ENCODE assay signal across 23 mouse cellular contexts in the genomic region with DNA sequence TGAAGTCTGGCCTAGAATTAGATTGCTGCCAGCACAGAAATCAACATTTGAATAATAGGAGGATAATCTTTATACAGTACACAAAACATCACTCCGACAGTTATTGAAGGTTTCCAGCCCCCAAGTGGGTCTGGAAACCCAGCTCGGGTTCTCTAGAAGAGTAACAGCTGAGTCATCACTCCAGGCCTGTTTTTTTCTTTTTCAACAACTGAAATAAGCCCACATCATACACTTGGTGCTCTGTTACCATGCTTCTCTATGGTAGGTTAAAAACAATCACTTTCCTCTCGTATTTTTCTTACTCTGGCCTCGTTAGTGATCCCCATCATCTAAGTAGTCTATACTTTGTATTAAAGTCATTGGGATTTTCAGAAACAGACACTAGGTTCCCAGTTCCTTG. TPM values are rescaled to one million over a fixed set of nuclear protein-coding genes. Genes with fewer than 3 reads are reported as not detected.
DNase-seq lines count a peak whose midpoint lies in the region; ATAC-seq and TF ChIP-seq lines count a peak whose summit lies in the region.
"Had no signal": no experiment of that assay in that cellular context is flagged by ENCODE, and none has a peak within 500 bp of the region (broad histone marks: within the 10 kb centered on the region; RNA-seq: fewer than 3 reads in every experiment).

No protein-coding gene starts in this region.

- DNase-seq in limb, embryonic 10.5 days (ENCODE audit: low spot score), result no peak
- no peak for DNase-seq in CH12.LX (ENCODE audit: extremely low read depth)
- no peak for DNase-seq in MEL (ENCODE audit: low read depth, low spot score)
- DNase-seq in cerebellum, adult 11 months, result no peak
- DNase-seq: adrenal gland, adult 8-10 months; B cell, adult 2 months; cerebellum, adult 18-20 months; cerebellum, adult 9-11 months; cerebellum, postnatal 36 days; forebrain, postnatal 0 days; gastrocnemius, postnatal 10 days; heart, adult 18-20 months; heart, postnatal 10 days; heart, postnatal 4 days had no signal

- no peaks in the 10 kb centered on the region for H3K27me3 ChIP-seq in limb, embryonic 13.5 days
- no peaks in the 10 kb centered on the region for H3K27me3 ChIP-seq in limb, embryonic 10.5 days (ENCODE audit: low read depth, poor library complexity, severe bottlenecking)
- H3K27me3 ChIP-seq in CH12.LX (replicated peaks), result no peaks in the 10 kb centered on the region
- H3K27me3 ChIP-seq in MEL (ENCODE audit: control insufficient read depth in 1 of 2, insufficient read depth in 2 of 2, low read length in 2 of 2), result no peaks in the 10 kb centered on the region
- H3K27me3 ChIP-seq in kidney, embryonic 14.5 days (ENCODE audit: control insufficient read depth, insufficient read depth, low read length), result no peaks in the 10 kb centered on the region
- H3K27me3 ChIP-seq: embryonic facial prominence, embryonic 13.5 days; forebrain, embryonic 13.5 days; hindbrain, embryonic 12.5 days had no signal

- TF ChIP-seq POLR2A in CH12.LX (IDR thresholded peaks at IDR 0.05; ENCODE audit: low read depth, low read length) (no peak), MEL (IDR thresholded peaks at IDR 0.05; ENCODE audit: control insufficient read depth in 1 of 2, insufficient read depth in 1 of 2, low read depth in 1 of 2, low read length in 2 of 2, poor library complexity in 1 of 2) (no peak)

- peaks cover 4% of the 10 kb centered on the region for H3K4me1 ChIP-seq in limb, embryonic 13.5 days
- H3K4me1 ChIP-seq in limb, embryonic 10.5 days, result peaks cover 9% of the 10 kb centered on the region; the same call in 1 of the 2 replicates
- H3K4me1 ChIP-seq in CH12.LX (ENCODE audit: control insufficient read depth in 1 of 2, insufficient read depth in 2 of 2) (peaks cover 0 to 27% of the 10 kb centered on the region in 2 experiments; a peak in 2 of 4 replicates), MEL (ENCODE audit: control insufficient read depth in 1 of 2, insufficient read depth in 2 of 2, low read length in 2 of 2) (peaks cover 5 to 13% of the 10 kb centered on the region in 2 experiments)
- H3K4me1 ChIP-seq in kidney, embryonic 14.5 days (ENCODE audit: control insufficient read depth, insufficient read depth, low read length), result peaks cover 8% of the 10 kb centered on the region; the same call in 1 of the 2 replicates

- H3K36me3 ChIP-seq in limb, embryonic 13.5 days, result peaks cover 44% of the 10 kb centered on the region
- H3K36me3 ChIP-seq in limb, embryonic 10.5 days, result peaks cover 54% of the 10 kb centered on the region
- H3K36me3 ChIP-seq in CH12.LX (replicated peaks in 1 of 2; ENCODE audit: control insufficient read depth in 1 of 2, insufficient read depth in 1 of 2, low read length in 1 of 2) (peaks cover 12 to 51% of the 10 kb centered on the region in 2 experiments), MEL (ENCODE audit: control insufficient read depth in 1 of 2, insufficient read depth in 2 of 2, low read length in 2 of 2) (peaks cover 39 to 42% of the 10 kb centered on the region in 2 experiments)
- H3K36me3 ChIP-seq in kidney, embryonic 14.5 days (ENCODE audit: control insufficient read depth, insufficient read depth, low read length), result peaks cover 12% of the 10 kb centered on the region; the same call in 1 of the 2 replicates

- no peak for ATAC-seq in limb, embryonic 13.5 days (ENCODE audit: low FRiP score, low read depth)
- no peak for ATAC-seq in kidney, embryonic 14.5 days (ENCODE audit: low FRiP score, low TSS enrichment)
- ATAC-seq: CD4-positive, CD25-positive, alpha-beta regulatory T cell, adult 4 months; forebrain, embryonic 13.5 days; forebrain, postnatal 0 days; hindbrain, embryonic 16.5 days; inflammation-experienced regulatory T-cells, adult 6 months had no signal

- no peak overlapping the region for H3K9ac ChIP-seq in limb, embryonic 13.5 days
- no peak overlapping the region for H3K9ac ChIP-seq in CH12.LX (ENCODE audit: insufficient read depth, low read depth)
- no peak overlapping the region for H3K9ac ChIP-seq in MEL (ENCODE audit: control insufficient read depth, low read depth, low read length, poor library complexity, severe bottlenecking)
- H3K9ac ChIP-seq in kidney, embryonic 14.5 days (ENCODE audit: low read depth, low read length), result no peak overlapping the region
- H3K9ac ChIP-seq: embryonic facial prominence, embryonic 13.5 days; forebrain, embryonic 13.5 days; forebrain, postnatal 0 days; hindbrain, embryonic 12.5 days had no signal

- 0 out of 2 replicates have a peak overlapping the region, but pooled peaks have one; percentile 10 for H3K27ac ChIP-seq in limb, embryonic 13.5 days
- H3K27ac ChIP-seq in limb, embryonic 10.5 days, result no peak overlapping the region
- H3K27ac ChIP-seq in CH12.LX (ENCODE audit: insufficient read depth, low read depth), result no peak overlapping the region
- no peak overlapping the region for H3K27ac ChIP-seq in MEL (ENCODE audit: control insufficient read depth, low read depth, low read length)
- no peak overlapping the region for H3K27ac ChIP-seq in kidney, embryonic 14.5 days (ENCODE audit: low read depth, low read length)
- H3K27ac ChIP-seq: embryonic facial prominence, embryonic 13.5 days; forebrain, embryonic 13.5 days; heart, embryonic 10.5 days; hindbrain, embryonic 12.5 days had no signal

- WGBS in limb, embryonic 13.5 days, result 78% methylated on average over 4 of the region's 4 CpGs
- WGBS in limb, embryonic 10.5 days, result 90% methylated on average over 4 of the region's 4 CpGs
- WGBS in kidney, embryonic 14.5 days, result 91% methylated on average over 4 of the region's 4 CpGs

- H3K79me2 ChIP-seq in CH12.LX (replicated peaks; ENCODE audit: control insufficient read depth, extremely low read depth, insufficient read depth, poor library complexity, severe bottlenecking) (peaks cover 58% of the 10 kb centered on the region), MEL (ENCODE audit: control insufficient read depth, insufficient read depth, low read length, poor library complexity) (peaks cover 57% of the 10 kb centered on the region)

- TF ChIP-seq CTCF in CH12.LX (conservative IDR thresholded peaks at IDR 0.05 in 1 of 2, IDR thresholded peaks at IDR 0.05 in 1 of 2; ENCODE audit: low read depth in 2 of 2, low read length in 2 of 2) (no peak), MEL (IDR thresholded peaks at IDR 0.05 in 2 of 3, conservative IDR thresholded peaks at IDR 0.05 in 1 of 3; ENCODE audit: control insufficient read depth in 1 of 3, insufficient read depth in 1 of 3, low read depth in 2 of 3, low read length in 3 of 3, poor library complexity in 1 of 3, severe bottlenecking in 1 of 3) (no peak)

- dilution Hi-C loops in CH12.LX (cut with MboI; ENCODE audit: extremely low pct_ligation_motif_present, extremely low pct_unique_long_range_greater_than_20kb, low sequenced_read_pairs), result no loop called here

- H3K4me3 ChIP-seq in limb, embryonic 13.5 days, result no peak overlapping the region
- no peak overlapping the region for H3K4me3 ChIP-seq in limb, embryonic 10.5 days
- H3K4me3 ChIP-seq in CH12.LX (replicated peaks in 1 of 3; ENCODE audit: low read depth in 2 of 3, low read length in 2 of 3, poor library complexity in 1 of 3), result no peak overlapping the region
- no peak overlapping the region for H3K4me3 ChIP-seq in MEL (ENCODE audit: control insufficient read depth in 1 of 2, insufficient read depth in 1 of 2, low read depth in 2 of 2, low read length in 2 of 2)
- H3K4me3 ChIP-seq in kidney, embryonic 14.5 days (ENCODE audit: low read length), result no peak overlapping the region
- H3K4me3 ChIP-seq: embryonic facial prominence, embryonic 13.5 days; forebrain, embryonic 13.5 days; heart, embryonic 10.5 days; hindbrain, embryonic 12.5 days had no signal

- TF ChIP-seq RAD21 in CH12.LX (IDR thresholded peaks at IDR 0.05; ENCODE audit: low read depth, low read length) (no peak), MEL (IDR thresholded peaks at IDR 0.05; ENCODE audit: low read depth, low read length) (no peak)

- no peak overlapping the region for H3K4me2 ChIP-seq in limb, embryonic 13.5 days (replicated peaks)
- no peak overlapping the region for H3K4me2 ChIP-seq in CH12.LX (ENCODE audit: insufficient read depth, low read depth, poor library complexity, severe bottlenecking)
- H3K4me2 ChIP-seq in kidney, embryonic 14.5 days (replicated peaks; ENCODE audit: low read depth, low read length), result no peak overlapping the region
- H3K4me2 ChIP-seq: embryonic facial prominence, embryonic 13.5 days; forebrain, embryonic 13.5 days; hindbrain, embryonic 12.5 days had no signal

- TF ChIP-seq EP300 in CH12.LX (IDR thresholded peaks at IDR 0.05; ENCODE audit: low read length) (no peak), MEL (IDR thresholded peaks at IDR 0.05; ENCODE audit: low read depth in 1 of 2, low read length in 2 of 2) (no peak)

- in situ Hi-C loops in CH12.LX (cut with MboI; ENCODE audit: low pct_ligation_motif_present, low pct_unique_long_range_greater_than_20kb, low sequenced_read_pairs), result no loop called here

- peaks cover 10% of the 10 kb centered on the region for H3K9me3 ChIP-seq in limb, embryonic 13.5 days
- H3K9me3 ChIP-seq in limb, embryonic 10.5 days (replicated peaks), result no peaks in the 10 kb centered on the region; the same call in 1 of the 2 replicates
- H3K9me3 ChIP-seq in CH12.LX (replicated peaks; ENCODE audit: low read length), result no peaks in the 10 kb centered on the region
- no peaks in the 10 kb centered on the region for H3K9me3 ChIP-seq in MEL (replicated peaks; ENCODE audit: insufficient read depth, low read length)
- H3K9me3 ChIP-seq in kidney, embryonic 14.5 days (ENCODE audit: control insufficient read depth, low read length), result peaks cover 5% of the 10 kb centered on the region; the same call in 1 of the 2 replicates
- H3K9me3 ChIP-seq: heart, embryonic 10.5 days had no signal

RNA-seq across cellular contexts. Expression of a gene that starts 5.8 kb away (rescaled TPM):
- polyA plus RNA-seq in limb, embryonic 13.5 days (2015; fragmentation: Nextera tagmentation; extraction: Ambion mirVana), result 64.6 and 64.8 TPM in 2 replicates
- polyA plus RNA-seq in limb, embryonic 10.5 days (2016; fragmentation: Nextera tagmentation; extraction: Ambion mirVana), result 55.1 and 61.0 TPM in 2 replicates
- 37.6 and 42.5 TPM in 2 replicates for total RNA-seq in CH12.LX (2012; rRNA removed)
- total RNA-seq in CH12.LX (2014; rRNA removed), result 42.4 and 47.7 TPM in 2 replicates
- polyA plus RNA-seq in CH12.LX (2012; ENCODE audit: insufficient read length, low read depth), result 94.5 and 104 TPM in 2 replicates
- 44.0 and 54.6 TPM in 2 replicates for total RNA-seq in MEL (2012; rRNA removed)
- polyA plus RNA-seq in MEL (2012; ENCODE audit: insufficient read depth in 1 of 2, insufficient read length in 2 of 2, low read depth in 1 of 2, low replicate concordance in 2 of 2, missing spikeins in 1 of 2), result 10 to 100 TPM; 62.3 to 70.0 TPM
- 64.9 and 71.6 TPM in 2 replicates for polyA plus RNA-seq in kidney, embryonic 14.5 days (2014; fragmentation: Nextera tagmentation; extraction: Ambion mirVana)

RNA-seq across cellular contexts. Expression of a gene that starts 44.8 kb away (rescaled TPM):
- 27.1 and 29.1 TPM in 2 replicates for polyA plus RNA-seq in limb, embryonic 13.5 days (2015; fragmentation: Nextera tagmentation; extraction: Ambion mirVana)
- 27.5 and 29.9 TPM in 2 replicates for polyA plus RNA-seq in limb, embryonic 10.5 days (2016; fragmentation: Nextera tagmentation; extraction: Ambion mirVana)
- total RNA-seq in CH12.LX (2012; rRNA removed) (10.4 and 10.8 TPM in 2 replicates), CH12.LX (2014; rRNA removed) (11.8 and 12.2 TPM in 2 replicates), MEL (2012; rRNA removed) (25.2 and 25.4 TPM in 2 replicates)
- polyA plus RNA-seq in CH12.LX (2012; ENCODE audit: insufficient read length, low read depth) (15.3 and 17.6 TPM in 2 replicates), MEL (2012; ENCODE audit: insufficient read depth in 1 of 2, insufficient read length in 2 of 2, low read depth in 1 of 2, low replicate concordance in 2 of 2, missing spikeins in 1 of 2) (10 to 100 TPM; 46.0 to 88.2 TPM)
- 29.0 and 36.9 TPM in 2 replicates for polyA plus RNA-seq in kidney, embryonic 14.5 days (2014; fragmentation: Nextera tagmentation; extraction: Ambion mirVana)
